Mouse (Mus musculus): Measurements from ENCODE around the gene Ccl22.

DNA sequence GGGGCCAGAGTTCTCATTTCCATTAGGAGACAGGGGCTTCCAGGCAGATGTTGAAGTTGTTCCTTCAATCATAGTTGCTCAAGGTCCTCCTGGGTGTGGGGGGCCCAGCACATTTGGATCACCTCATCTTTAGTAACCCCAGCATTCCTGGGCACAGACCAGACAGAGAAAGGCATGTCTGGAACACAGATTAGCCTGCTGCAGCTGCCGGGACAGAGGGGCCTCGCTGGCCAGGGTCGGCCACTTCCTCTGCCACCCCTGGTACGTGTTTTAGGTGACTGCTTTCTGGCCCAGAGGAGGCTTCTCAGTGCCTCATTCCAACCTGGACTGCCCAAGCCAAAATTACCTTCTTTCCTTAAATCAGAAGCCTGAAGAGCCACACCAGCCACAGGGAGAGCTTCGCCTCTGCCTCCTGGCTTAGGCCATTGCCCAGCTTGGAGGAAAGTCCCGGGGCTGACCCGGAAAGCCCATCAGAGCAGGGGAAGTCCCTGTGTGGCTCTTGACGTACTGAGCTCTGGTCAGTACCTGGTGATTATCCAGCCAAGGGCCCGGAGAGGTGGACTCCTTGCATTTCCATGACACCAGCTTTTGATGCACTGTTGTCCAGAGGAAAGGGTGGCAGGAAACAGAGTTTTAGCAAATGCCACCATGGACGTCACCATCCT lies 39.7 kb upstream of the Ccl22 start:
- no peak for TF ChIP-seq CTCF (IDR thresholded peaks at IDR 0.05; ENCODE audit: control insufficient read depth, insufficient read depth, low read length)
- TF ChIP-seq POLR2A (IDR thresholded peaks at IDR 0.05; ENCODE audit: borderline replicate concordance, control insufficient read depth, low read depth, low read length) = no peak
